ENCODE assay signal across 16 mouse cellular contexts in genomic region chr16:4199566-4199965, GRCm38 (mm10). TPM values are rescaled to one million over a fixed set of nuclear protein-coding genes. Genes with fewer than 3 reads are reported as not detected.
DNase-seq lines count a peak whose midpoint lies in the region; ATAC-seq and TF ChIP-seq lines count a peak whose summit lies in the region.
"Had no signal": no experiment of that assay in that cellular context is flagged by ENCODE, and none has a peak within 500 bp of the region (broad histone marks: within the 10 kb centered on the region; RNA-seq: fewer than 3 reads in every experiment).

No protein-coding gene starts in this region.

- ATAC-seq in megakaryocyte, adult 5-6 weeks (ENCODE audit: poor library complexity, severe bottlenecking) = no peak
- ATAC-seq in stomach, postnatal 0 days (ENCODE audit: low FRiP score, low TSS enrichment) = peak; percentile 53; the same call in 1 of the 2 replicates
- no peak for ATAC-seq in kidney, embryonic 16.5 days (ENCODE audit: low FRiP score, low TSS enrichment)
- ATAC-seq: forebrain, embryonic 15.5 days had no signal

- H3K9ac ChIP-seq in stomach, postnatal 0 days (ENCODE audit: low read length) = no peak overlapping the region
- H3K9ac ChIP-seq in kidney, embryonic 16.5 days (replicated peaks; ENCODE audit: low read length) = no peak overlapping the region
- H3K9ac ChIP-seq: forebrain, embryonic 15.5 days; hindbrain, embryonic 14.5 days; limb, embryonic 15.5 days had no signal

- no peaks in the 10 kb centered on the region for H3K27me3 ChIP-seq in megakaryocyte, embryonic 14.5 days (replicated peaks)
- no peaks in the 10 kb centered on the region for H3K27me3 ChIP-seq in stomach, postnatal 0 days (ENCODE audit: control insufficient read depth, insufficient read depth, low read length)
- no peaks in the 10 kb centered on the region for H3K27me3 ChIP-seq in kidney, embryonic 16.5 days (ENCODE audit: insufficient read depth, low read length)
- H3K27me3 ChIP-seq: forebrain, embryonic 15.5 days; limb, embryonic 15.5 days had no signal

- no peak for TF ChIP-seq EP300 in stomach, postnatal 0 days (optimal IDR thresholded peaks at IDR 0.05)

- peaks cover 2% of the 10 kb centered on the region for H3K36me3 ChIP-seq in megakaryocyte, embryonic 14.5 days (replicated peaks; ENCODE audit: low read length)
- H3K36me3 ChIP-seq in stomach, postnatal 0 days (ENCODE audit: control insufficient read depth, insufficient read depth, low read length) = no peaks in the 10 kb centered on the region
- no peaks in the 10 kb centered on the region for H3K36me3 ChIP-seq in kidney, embryonic 16.5 days (ENCODE audit: insufficient read depth, low read length)
- H3K36me3 ChIP-seq: forebrain, embryonic 15.5 days; limb, embryonic 15.5 days had no signal

- 26% methylated on average over 2 of the region's 2 CpGs for WGBS in stomach, postnatal 0 days
- 53% methylated on average over 2 of the region's 2 CpGs for WGBS in kidney, embryonic 16.5 days

- no peaks in the 10 kb centered on the region for H3K9me3 ChIP-seq in megakaryocyte, embryonic 14.5 days
- no peaks in the 10 kb centered on the region for H3K9me3 ChIP-seq in stomach, postnatal 0 days (ENCODE audit: control insufficient read depth, low read length)
- H3K9me3 ChIP-seq in kidney, embryonic 16.5 days (ENCODE audit: low read length) = no peaks in the 10 kb centered on the region
- H3K9me3 ChIP-seq: forebrain, embryonic 15.5 days; G1E; limb, embryonic 15.5 days had no signal

- peak overlapping the region; percentile 44 for H3K4me3 ChIP-seq in megakaryocyte, embryonic 14.5 days (replicated peaks)
- no peak overlapping the region for H3K4me3 ChIP-seq in stomach, postnatal 0 days (ENCODE audit: low read depth, low read length)
- no peak overlapping the region for H3K4me3 ChIP-seq in kidney, embryonic 16.5 days (ENCODE audit: low read length)
- H3K4me3 ChIP-seq: forebrain, embryonic 15.5 days; limb, embryonic 15.5 days had no signal

- peaks cover 79% of the 10 kb centered on the region for H3K4me1 ChIP-seq in megakaryocyte, embryonic 14.5 days
- no peaks in the 10 kb centered on the region for H3K4me1 ChIP-seq in stomach, postnatal 0 days (replicated peaks; ENCODE audit: control insufficient read depth, insufficient read depth)
- H3K4me1 ChIP-seq in kidney, embryonic 16.5 days (ENCODE audit: insufficient read depth, low read length) = peaks cover 13% of the 10 kb centered on the region

- peak; percentile 15 for DNase-seq in gastrocnemius, adult 18-20 months (ENCODE audit: low spot score)
- DNase-seq in gastrocnemius, postnatal 36 days = no peak
- DNase-seq in brain, adult 2 months (ENCODE audit: low read depth, low spot score) = peak; percentile 41
- no peak for DNase-seq in stomach, postnatal 0 days (ENCODE audit: low spot score)
- DNase-seq: cerebellum, adult 9-11 months; embryo, embryonic 11 days; kidney, adult 9 months; layer of hippocampus, adult 9-11 months; midbrain, embryonic 14.5 days had no signal

- intact Hi-C loops in gastrocnemius, postnatal 36 days (cut with DNase I) = no loop called here

- H3K27ac ChIP-seq in stomach, postnatal 0 days (replicated peaks) = no peak overlapping the region
- no peak overlapping the region for H3K27ac ChIP-seq in kidney, embryonic 16.5 days (ENCODE audit: low read length)
- H3K27ac ChIP-seq: forebrain, embryonic 15.5 days; hindbrain, embryonic 14.5 days; limb, embryonic 15.5 days had no signal

- no peak for TF ChIP-seq CTCF in stomach, postnatal 0 days (IDR thresholded peaks at IDR 0.05; ENCODE audit: low read depth)

- H3K4me2 ChIP-seq in stomach, postnatal 0 days (replicated peaks; ENCODE audit: low read depth) = no peak overlapping the region
- no peak overlapping the region for H3K4me2 ChIP-seq in kidney, embryonic 16.5 days (replicated peaks; ENCODE audit: low read depth, low read length)
- H3K4me2 ChIP-seq: forebrain, embryonic 15.5 days; hindbrain, embryonic 14.5 days; limb, embryonic 15.5 days had no signal

RNA-seq across cellular contexts. Expression of gene Crebbp, which starts 14.2 kb away (rescaled TPM):
- 10 to 100 TPM; 35.2 to 37.9 TPM for total RNA-seq in gastrocnemius, adult 18-20 months (2021)
- total RNA-seq in gastrocnemius, postnatal 36 days (2021) = 10 to 100 TPM; 30.4 to 35.4 TPM
- polyA plus RNA-seq in megakaryocyte, embryonic 14.5 days (2012; ENCODE audit: insufficient read depth, low replicate concordance) = 7.5 and 8.2 TPM in 2 replicates
- total RNA-seq in megakaryocyte, adult 5-6 weeks (2015) = 60.8 and 65.3 TPM in 2 replicates
- total RNA-seq in megakaryocyte, adult 5-6 weeks (2017) = 17.1 and 25.8 TPM in 2 replicates
- 14.4 and 14.8 TPM in 2 replicates for polyA plus RNA-seq in stomach, postnatal 0 days (2015; fragmentation: Nextera tagmentation; extraction: Ambion mirVana)
- 31.2 and 35.3 TPM in 2 replicates for polyA plus RNA-seq in kidney, embryonic 16.5 days (2015; fragmentation: Nextera tagmentation; extraction: Ambion mirVana)

Comparison
In these comparisons a context has a peak if more than half of its experiments do, and no peak if none do; other contexts are left out.
1. DNase-seq: peak in gastrocnemius, adult 18-20 months (single experiment) and brain, adult 2 months (single experiment); none in gastrocnemius, postnatal 36 days (0 of 2) and stomach, postnatal 0 days (single experiment).